Mouse (Mus musculus) forebrain, embryonic 11.5 days (tissue): ENCODE results near the gene Pecr. TPM values are rescaled to one million over a fixed set of nuclear protein-coding genes. Genes with fewer than 3 reads are reported as not detected.

ENCODE experiments used
- ATAC-seq: fragments of 200-750 bp; cut with Nextera tagmentation; replicated peaks from 2 replicates; pipeline ENCODE4 v1.8.0; 2017; ENCODE audit warnings: moderate TSS enrichment; ENCODE audit not compliant: low FRiP score
- DNase-seq: peaks from one replicate; pipeline ENCODE4 v3.0.0-alpha.2; 2017; ENCODE audit warnings: low spot score
- H3K27ac ChIP-seq: fragments of 300-500 bp; sonication (generic); 2 replicates; pipeline ENCODE4 v1.5.1; 2014; ENCODE audit warnings: low read depth, low read length
- H3K27me3 ChIP-seq: fragments of 300-500 bp; sonication (generic); 2 replicates; pipeline ENCODE4 v1.6.1; 2014; ENCODE audit warnings: mild to moderate bottlenecking, low read length, mixed read lengths; ENCODE audit not compliant: control insufficient read depth, insufficient read depth
- H3K36me3 ChIP-seq: fragments of 300-500 bp; sonication (generic); 2 replicates; pipeline ENCODE4 v1.6.1; 2014; ENCODE audit warnings: mild to moderate bottlenecking, low read length, moderate library complexity, mixed read lengths; ENCODE audit not compliant: control insufficient read depth, insufficient read depth
- H3K4me1 ChIP-seq: fragments of 300-500 bp; sonication (generic); replicated peaks from 2 replicates; pipeline ENCODE4 v1.6.1; 2014; ENCODE audit warnings: low read length, mixed read lengths; ENCODE audit not compliant: control insufficient read depth, insufficient read depth
- H3K4me2 ChIP-seq: fragments of 300-500 bp; sonication (generic); 2 replicates; pipeline ENCODE4 v1.6.1; 2014; ENCODE audit warnings: low read depth, mild to moderate bottlenecking, low read length, moderate library complexity, mixed read lengths; ENCODE audit not compliant: severe bottlenecking
- H3K4me3 ChIP-seq: fragments of 300-500 bp; sonication (generic); 2 replicates; pipeline ENCODE4 v1.5.1; 2014; ENCODE audit warnings: low read depth, low read length
- H3K9ac ChIP-seq: fragments of 300-500 bp; sonication (generic); 2 replicates; pipeline ENCODE4 v1.6.1; 2014; ENCODE audit warnings: low read length
- H3K9me3 ChIP-seq: fragments of 300-500 bp; sonication (generic); 2 replicates; pipeline ENCODE4 v1.6.1; 2016; ENCODE audit warnings: low read length, mixed read lengths; ENCODE audit not compliant: control insufficient read depth
- WGBS: fragments of 180-500 bp; shearing (Covaris S2); extraction: QIAGEN DNeasy Blood & Tissue Kit; methylation state at CpG from one replicate; pipeline ENCODE4 v1.1.7; 2014; 5-methylcytosine and 5-hydroxymethylcytosine counted together
- polyA plus RNA-seq: library from polyadenylated mRNA; unstranded; fragments of >200 nt; fragmentation: Nextera tagmentation; extraction: Ambion mirVana; gene quantifications from 2 replicates; pipeline ENCODE4 v1.2.1, GENCODE M21; 2014

Pecr gene
- polyA plus RNA-seq, 1 experiment from 2014 or later: 14.5 TPM

DNA sequence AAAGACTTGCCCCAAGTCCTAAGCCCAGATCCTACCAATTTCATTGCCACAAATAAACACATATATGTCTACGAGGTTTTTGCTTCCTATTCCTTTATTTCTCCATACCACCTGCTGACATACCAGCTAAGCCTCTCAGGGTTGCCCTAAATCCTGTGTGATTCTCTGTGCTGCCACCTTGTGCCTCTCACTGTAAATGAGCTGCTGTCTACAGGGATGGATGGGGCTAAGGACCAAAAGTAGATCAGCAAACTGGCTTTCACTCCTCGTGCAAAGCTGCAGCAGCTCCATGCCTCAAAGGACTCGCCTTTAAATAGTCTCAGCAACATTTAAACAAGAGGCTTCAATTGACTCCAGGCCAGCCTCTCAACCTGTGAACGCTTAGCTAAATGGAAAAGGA is 64.1 kb downstream of the Pecr start:
- no peaks in the 10 kb centered on the region for H3K36me3 ChIP-seq
- peaks cover 8% of the 10 kb centered on the region for H3K27me3 ChIP-seq
- no peaks in the 10 kb centered on the region for H3K9me3 ChIP-seq
- ATAC-seq: no peak
- H3K4me3 ChIP-seq: no peak overlapping the region
- no peaks in the 10 kb centered on the region for H3K4me1 ChIP-seq
- no peak overlapping the region for H3K9ac ChIP-seq
- H3K4me2 ChIP-seq: no peak overlapping the region
- H3K27ac ChIP-seq: no peak overlapping the region
- WGBS: 14% methylated on average over 4 of the region's 4 CpGs
- DNase-seq: no peak

DNA sequence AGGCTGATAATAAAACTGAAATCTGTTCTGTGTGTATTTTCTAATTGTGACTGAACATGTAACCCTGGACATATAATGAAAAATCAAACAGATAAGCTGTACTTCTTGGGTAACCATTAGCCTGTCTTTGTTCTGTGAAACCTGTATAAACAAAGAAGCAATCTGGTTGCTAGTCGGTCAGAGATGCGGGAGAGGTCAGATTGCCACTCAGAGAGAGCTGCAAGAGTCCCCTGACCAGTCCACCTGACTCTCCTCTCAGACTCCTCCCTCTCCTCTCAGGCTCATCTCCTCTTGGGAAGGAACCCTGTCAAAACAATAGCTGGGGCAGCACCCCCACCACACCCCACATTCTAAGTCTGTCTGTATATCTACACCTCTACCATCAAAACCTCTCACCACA is 65.0 kb downstream of the Pecr start:
- 42% methylated on average over 2 of the region's 2 CpGs for WGBS
- no peak overlapping the region for H3K9ac ChIP-seq
- no peaks in the 10 kb centered on the region for H3K9me3 ChIP-seq
- H3K27ac ChIP-seq: no peak overlapping the region
- ATAC-seq (no peak), DNase-seq (no peak)
- H3K4me2 ChIP-seq: no peak overlapping the region
- H3K4me3 ChIP-seq: no peak overlapping the region
- H3K27me3 ChIP-seq: peaks cover 1% of the 10 kb centered on the region; the same call in 1 of the 2 replicates
- H3K4me1 ChIP-seq: no peaks in the 10 kb centered on the region
- no peaks in the 10 kb centered on the region for H3K36me3 ChIP-seq

DNA sequence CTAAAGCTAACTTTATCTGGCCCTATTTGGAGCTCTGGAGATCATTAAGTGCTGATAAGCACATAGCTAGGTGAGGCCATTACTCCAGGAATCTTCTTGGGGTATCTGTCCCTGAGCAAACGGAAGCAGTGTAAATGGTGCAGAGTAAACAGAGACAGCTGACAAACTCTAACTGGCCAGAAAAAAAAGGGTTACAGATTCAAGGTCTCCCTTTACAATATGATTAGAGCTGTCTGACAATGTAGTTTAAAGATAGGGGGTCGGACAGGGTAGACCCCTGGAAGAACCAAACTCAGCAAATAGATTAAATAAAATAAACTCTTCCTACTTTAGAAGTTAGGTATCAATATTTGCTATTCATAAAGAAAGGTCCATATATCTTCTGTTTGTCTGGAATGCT is 65.5 kb downstream of the Pecr start:
- no peak for ATAC-seq
- DNase-seq: no peak
- no peak overlapping the region for H3K9ac ChIP-seq

DNA sequence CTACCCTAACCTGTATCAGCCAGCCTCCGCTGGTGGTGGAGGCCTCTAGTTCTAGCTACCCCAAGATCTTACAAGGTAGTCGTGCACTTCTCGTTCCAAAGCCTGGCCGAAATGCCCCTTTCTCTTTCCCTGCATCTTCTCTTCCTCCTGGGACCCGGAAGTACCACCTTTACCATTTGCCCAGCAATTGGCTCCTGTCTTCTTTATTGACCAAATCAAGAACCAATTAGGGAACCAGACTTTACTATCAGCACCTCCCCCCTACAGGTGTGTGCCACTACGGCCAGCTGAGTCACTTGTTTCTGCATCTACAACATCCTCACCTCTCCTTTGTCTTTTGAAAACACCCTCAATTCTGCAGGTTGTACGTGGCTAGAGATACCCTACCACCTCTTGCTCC is 67.4 kb downstream of the Pecr start:
- H3K9ac ChIP-seq: no peak overlapping the region
- no peak overlapping the region for H3K4me3 ChIP-seq
- no peak for DNase-seq
- ATAC-seq: no peak
- H3K4me2 ChIP-seq: no peak overlapping the region
- H3K36me3 ChIP-seq: no peaks in the 10 kb centered on the region
- H3K27ac ChIP-seq: no peak overlapping the region
- H3K27me3 ChIP-seq: no peaks in the 10 kb centered on the region
- WGBS: 90% methylated on average over 7 of the region's 7 CpGs
- no peaks in the 10 kb centered on the region; the same call in 1 of the 2 replicates for H3K4me1 ChIP-seq
- H3K9me3 ChIP-seq: no peaks in the 10 kb centered on the region

More for the DNA sequence above, 65.5 kb downstream of the Pecr start:
- H3K4me2 ChIP-seq: no peak overlapping the region
- no peaks in the 10 kb centered on the region for H3K9me3 ChIP-seq
- WGBS: 80% methylated on average over 2 of the region's 2 CpGs
- no peak overlapping the region for H3K27ac ChIP-seq
- no peak overlapping the region for H3K4me3 ChIP-seq
- H3K27me3 ChIP-seq: no peaks in the 10 kb centered on the region
- no peaks in the 10 kb centered on the region for H3K4me1 ChIP-seq
- H3K36me3 ChIP-seq: no peaks in the 10 kb centered on the region

DNA sequence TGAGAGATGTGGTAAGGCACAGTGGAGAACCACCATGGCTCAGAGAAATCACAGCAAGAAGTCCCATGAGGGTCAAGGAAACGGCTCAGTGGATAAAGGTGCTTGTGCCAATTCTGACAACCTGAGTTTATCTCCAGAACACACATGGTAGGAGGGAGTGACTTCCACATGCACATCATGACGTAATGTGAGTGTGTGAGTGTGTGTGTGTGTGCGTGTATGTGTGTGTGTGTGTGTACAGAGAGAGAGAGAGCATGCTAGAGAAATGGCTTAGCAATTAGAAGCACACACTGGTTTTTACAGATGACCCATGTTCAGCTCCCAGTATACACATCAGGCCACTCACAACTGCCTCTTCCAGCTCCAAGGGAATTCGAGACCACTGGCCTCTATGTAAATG is 68.9 kb downstream of the Pecr start:
- 84% methylated on average over 4 of the region's 4 CpGs for WGBS
- no peak for ATAC-seq

DNA sequence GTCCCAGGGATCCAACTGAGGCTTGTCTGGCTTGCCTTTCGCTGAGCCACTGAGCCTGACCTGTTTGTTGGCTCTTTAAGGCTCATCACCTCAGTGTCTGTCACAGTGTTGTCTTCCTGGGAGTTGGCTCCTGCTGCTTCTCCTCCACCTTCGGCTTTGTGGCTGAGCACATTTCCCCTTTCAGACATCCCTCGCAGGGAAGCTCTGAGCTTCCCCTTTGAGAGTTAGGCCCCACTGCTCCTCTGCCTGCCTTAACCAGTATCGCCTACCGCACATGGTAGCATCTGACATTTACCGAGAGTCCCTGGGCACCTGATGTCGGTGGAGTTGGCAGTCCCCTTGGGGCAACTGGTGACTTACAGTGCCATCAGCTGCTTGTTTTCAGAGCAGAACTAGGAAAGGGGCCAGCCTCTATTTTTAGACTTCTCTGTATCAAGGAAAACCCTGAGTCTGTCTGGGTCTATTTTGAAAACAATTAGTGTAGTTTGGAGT is 69.6 kb downstream of the Pecr start:
- H3K9me3 ChIP-seq: no peaks in the 10 kb centered on the region
- no peak for DNase-seq
- H3K27ac ChIP-seq: no peak overlapping the region
- ATAC-seq: no peak
- H3K4me3 ChIP-seq: no peak overlapping the region
- peaks cover 7% of the 10 kb centered on the region; the same call in 1 of the 2 replicates for H3K27me3 ChIP-seq
- no peaks in the 10 kb centered on the region; the same call in 1 of the 2 replicates for H3K4me1 ChIP-seq
- no peak overlapping the region for H3K4me2 ChIP-seq
- no peaks in the 10 kb centered on the region for H3K36me3 ChIP-seq
- H3K9ac ChIP-seq: no peak overlapping the region
- WGBS: 65% methylated on average over 7 of the region's 7 CpGs

More for the DNA sequence above, 68.9 kb downstream of the Pecr start:
- Histone ChIP-seq H3K9me3 (no peaks in the 10 kb centered on the region), H3K9ac (no peak overlapping the region), H3K4me1 (no peaks in the 10 kb centered on the region; the same call in 1 of the 2 replicates), H3K4me2 (no peak overlapping the region), H3K27me3 (peaks cover 7% of the 10 kb centered on the region; the same call in 1 of the 2 replicates), H3K27ac (no peak overlapping the region), H3K4me3 (no peak overlapping the region), H3K36me3 (no peaks in the 10 kb centered on the region)
- no peak for DNase-seq

DNA sequence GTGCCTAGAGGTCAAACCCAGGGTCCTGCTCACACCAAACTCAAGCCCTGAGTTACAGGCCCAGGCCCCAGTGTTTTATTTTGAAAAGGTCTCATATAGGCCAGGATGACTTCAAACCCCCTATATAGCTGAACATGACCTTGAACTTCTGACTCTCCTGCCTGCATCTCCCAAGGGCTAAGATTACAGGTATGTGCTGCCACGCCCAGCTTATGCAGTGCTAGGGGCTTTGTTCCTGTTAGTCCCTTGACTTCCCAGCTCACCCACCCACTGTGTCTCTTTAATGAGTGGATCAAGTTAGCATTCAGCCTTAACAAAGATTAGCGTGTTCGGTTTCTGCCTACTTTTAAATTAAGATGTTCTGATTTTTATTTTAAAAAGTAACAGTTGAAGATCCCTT is 70.2 kb downstream of the Pecr start:
- H3K4me3 ChIP-seq: no peak overlapping the region
- no peaks in the 10 kb centered on the region for H3K36me3 ChIP-seq
- no peaks in the 10 kb centered on the region for H3K9me3 ChIP-seq
- H3K9ac ChIP-seq: no peak overlapping the region
- H3K4me2 ChIP-seq: no peak overlapping the region
- ATAC-seq: no peak
- H3K27me3 ChIP-seq: peaks cover 7% of the 10 kb centered on the region; the same call in 1 of the 2 replicates
- H3K4me1 ChIP-seq: no peaks in the 10 kb centered on the region; the same call in 1 of the 2 replicates
- no peak for DNase-seq
- WGBS: 86% methylated on average over 3 of the region's 3 CpGs
- H3K27ac ChIP-seq: no peak overlapping the region

DNA sequence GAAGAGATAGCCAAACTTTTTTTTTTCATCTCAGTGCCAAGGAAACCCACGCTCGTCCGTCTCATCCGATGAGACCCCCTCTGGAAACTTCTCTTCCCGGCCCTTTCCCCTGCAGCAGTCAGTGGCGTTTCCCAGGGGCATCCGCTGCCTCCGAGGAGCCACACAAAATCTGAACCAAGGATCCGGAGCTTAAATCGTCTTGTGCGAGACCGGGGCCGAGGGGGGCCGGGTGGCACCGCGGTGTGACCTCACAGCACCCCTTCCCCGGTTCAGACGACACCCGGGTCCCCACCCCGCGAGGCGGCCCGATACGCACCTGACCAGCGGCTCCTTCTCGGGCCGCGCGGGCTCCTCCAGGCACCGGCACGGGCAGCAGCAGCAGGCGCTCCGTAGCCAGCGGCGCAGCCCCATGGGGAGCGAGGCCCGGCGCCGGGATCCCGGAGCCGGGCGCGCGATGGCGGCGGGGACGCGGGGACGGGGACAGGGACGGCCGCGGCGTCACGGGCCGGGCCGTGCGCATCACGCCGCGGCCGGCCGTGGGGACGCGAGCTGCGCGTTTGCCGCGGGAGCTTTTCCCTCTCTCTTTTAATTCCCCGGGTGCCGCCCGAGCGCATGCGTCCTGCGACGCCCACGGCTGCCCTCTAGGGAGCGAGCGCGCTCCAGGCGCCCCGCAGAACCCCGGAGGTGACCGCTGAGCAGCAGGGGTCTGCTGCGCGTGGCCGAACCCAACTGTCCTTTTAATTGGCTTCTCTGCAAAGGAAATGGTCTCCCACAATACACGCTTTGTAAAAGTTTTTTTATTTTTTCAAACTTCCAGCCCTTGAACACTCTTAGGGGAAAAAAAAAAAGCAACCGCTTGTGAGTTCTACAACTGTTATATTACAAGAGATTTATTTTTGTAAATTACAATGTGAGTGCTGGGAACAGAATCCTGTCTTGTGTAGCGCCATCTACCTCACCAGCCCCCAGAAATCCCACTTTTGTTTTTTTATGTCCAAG is 72.1 kb downstream of the Pecr start, which contains the start of gene Mreg:
Gene Mreg (minus strand): TSS at position 607 of the 999 bp plus-strand sequence.
- Histone ChIP-seq H3K4me1 (no peaks in the 10 kb centered on the region; the same call in 1 of the 2 replicates), H3K4me2 (peak within 1 kb of the TSS; percentile 98), H3K36me3 (no peaks in the 10 kb centered on the region), H3K27me3 (peaks cover 7% of the 10 kb centered on the region; the same call in 1 of the 2 replicates), H3K9ac (peak within 1 kb of the TSS; percentile 79), H3K4me3 (peak within 1 kb of the TSS; percentile 69), H3K27ac (no peak within 1 kb of the TSS), H3K9me3 (no peaks in the 10 kb centered on the region)
- DNase-seq (peak; percentile 86), ATAC-seq (peak; percentile 82)
- under 1% methylated on average over 86 of the region's 89 CpGs for WGBS
